Mouse (Mus musculus) kidney, embryonic 14.5 days (tissue): ENCODE results near the gene Gm9513. TPM values are rescaled to one million over a fixed set of nuclear protein-coding genes. Genes with fewer than 3 reads are reported as not detected.

ENCODE experiments used
- ATAC-seq: fragments of 200-750 bp; cut with Nextera tagmentation; 2 replicates; pipeline ENCODE4 v1.8.0; 2017; ENCODE audit warnings: moderate number of reproducible peaks, mild to moderate bottlenecking, moderate TSS enrichment, moderate library complexity; ENCODE audit not compliant: low FRiP score, low TSS enrichment
- H3K27ac ChIP-seq: fragments of 300-500 bp; sonication (generic); 2 replicates; pipeline ENCODE4 v1.5.1; 2014; ENCODE audit warnings: low read depth, mild to moderate bottlenecking, low read length, moderate library complexity, mixed read lengths
- H3K27me3 ChIP-seq: fragments of 300-500 bp; sonication (generic); 2 replicates; pipeline ENCODE4 v1.6.1; 2014; ENCODE audit warnings: mild to moderate bottlenecking, low read length; ENCODE audit not compliant: control insufficient read depth, insufficient read depth
- H3K36me3 ChIP-seq: fragments of 300-500 bp; sonication (generic); 2 replicates; pipeline ENCODE4 v1.6.1; 2014; ENCODE audit warnings: low read length, mixed read lengths; ENCODE audit not compliant: control insufficient read depth, insufficient read depth
- H3K4me1 ChIP-seq: fragments of 300-500 bp; sonication (generic); 2 replicates; pipeline ENCODE4 v1.6.1; 2014; ENCODE audit warnings: low read length, mixed read lengths; ENCODE audit not compliant: control insufficient read depth, insufficient read depth
- H3K4me2 ChIP-seq: fragments of 300-500 bp; sonication (generic); replicated peaks from 2 replicates; pipeline ENCODE4 v1.6.1; 2014; ENCODE audit warnings: low read depth, mild to moderate bottlenecking, low read length
- H3K4me3 ChIP-seq: fragments of 300-500 bp; sonication (generic); 2 replicates; pipeline ENCODE4 v1.5.1; 2014; ENCODE audit warnings: mild to moderate bottlenecking, low read length
- H3K9ac ChIP-seq: fragments of 300-500 bp; sonication (generic); 2 replicates; pipeline ENCODE4 v1.6.1; 2014; ENCODE audit warnings: low read depth, mild to moderate bottlenecking, low read length, moderate library complexity
- H3K9me3 ChIP-seq: fragments of 300-500 bp; sonication (generic); 2 replicates; pipeline ENCODE4 v1.6.1; 2016; ENCODE audit warnings: low read length; ENCODE audit not compliant: control insufficient read depth
- WGBS: fragments of 180-500 bp; shearing (Covaris S2); extraction: QIAGEN DNeasy Blood & Tissue Kit; methylation state at CpG from one replicate; pipeline ENCODE4 v1.1.7; 2014; 5-methylcytosine and 5-hydroxymethylcytosine counted together
- polyA plus RNA-seq: library from polyadenylated mRNA; unstranded; fragments of >200 nt; fragmentation: Nextera tagmentation; extraction: Ambion mirVana; gene quantifications from 2 replicates; pipeline ENCODE4 v1.2.1, GENCODE M21; 2014

The Gm9513 gene
- polyA plus RNA-seq, result not detected in 2 replicates

DNA sequence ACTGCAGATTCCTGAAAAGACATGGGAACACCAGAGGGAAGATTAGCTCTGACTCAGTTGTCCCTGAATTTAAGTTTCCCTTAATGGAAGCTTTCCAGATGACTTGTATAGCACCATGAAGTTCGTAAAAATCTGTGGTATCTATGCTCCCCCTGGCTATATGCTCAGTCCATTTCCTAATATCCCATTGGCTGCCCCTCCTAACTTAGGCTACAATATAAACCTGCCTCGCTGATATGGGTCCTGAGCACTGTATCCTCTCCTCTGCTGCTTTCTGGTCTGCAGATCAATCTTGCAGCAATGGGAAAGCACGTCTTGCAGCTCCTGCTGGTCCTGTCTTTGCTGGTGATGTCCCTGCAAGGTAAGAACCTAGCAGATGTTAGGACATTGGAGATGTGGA is at the start of gene Gm9513:
Gene Gm9513, plus strand, starts transcription at position 301 of the 400 bp plus-strand sequence.
- H3K27me3 ChIP-seq, result no peaks in the 10 kb centered on the region
- H3K27ac ChIP-seq, result no peak within 1 kb of the TSS
- no peak within 1 kb of the TSS for H3K4me2 ChIP-seq
- H3K4me3 ChIP-seq, result no peak within 1 kb of the TSS
- H3K9me3 ChIP-seq, result peaks cover 4% of the 10 kb centered on the region; the same call in 1 of the 2 replicates
- ATAC-seq, result no peak
- no peaks in the 10 kb centered on the region for H3K4me1 ChIP-seq
- no peaks in the 10 kb centered on the region for H3K36me3 ChIP-seq
- WGBS, result 66% methylated on average over 3 of the region's 3 CpGs
- H3K9ac ChIP-seq, result no peak within 1 kb of the TSS

GRCm38 (mm10) chr9:36431584-36431983 is 43.9 kb upstream of the Gm9513 start, which contains the start of gene Gm7257:
Gm7257 (plus strand) TSS chr9:36431884.
- Histone ChIP-seq H3K4me3 (no peak within 1 kb of the TSS), H3K36me3 (no peaks in the 10 kb centered on the region), H3K4me1 (no peaks in the 10 kb centered on the region), H3K27me3 (no peaks in the 10 kb centered on the region), H3K9me3 (no peaks in the 10 kb centered on the region), H3K27ac (no peak within 1 kb of the TSS), H3K4me2 (no peak within 1 kb of the TSS), H3K9ac (no peak within 1 kb of the TSS)
- WGBS, result 81% methylated on average over 4 of the region's 4 CpGs
- ATAC-seq, result no peak

DNA sequence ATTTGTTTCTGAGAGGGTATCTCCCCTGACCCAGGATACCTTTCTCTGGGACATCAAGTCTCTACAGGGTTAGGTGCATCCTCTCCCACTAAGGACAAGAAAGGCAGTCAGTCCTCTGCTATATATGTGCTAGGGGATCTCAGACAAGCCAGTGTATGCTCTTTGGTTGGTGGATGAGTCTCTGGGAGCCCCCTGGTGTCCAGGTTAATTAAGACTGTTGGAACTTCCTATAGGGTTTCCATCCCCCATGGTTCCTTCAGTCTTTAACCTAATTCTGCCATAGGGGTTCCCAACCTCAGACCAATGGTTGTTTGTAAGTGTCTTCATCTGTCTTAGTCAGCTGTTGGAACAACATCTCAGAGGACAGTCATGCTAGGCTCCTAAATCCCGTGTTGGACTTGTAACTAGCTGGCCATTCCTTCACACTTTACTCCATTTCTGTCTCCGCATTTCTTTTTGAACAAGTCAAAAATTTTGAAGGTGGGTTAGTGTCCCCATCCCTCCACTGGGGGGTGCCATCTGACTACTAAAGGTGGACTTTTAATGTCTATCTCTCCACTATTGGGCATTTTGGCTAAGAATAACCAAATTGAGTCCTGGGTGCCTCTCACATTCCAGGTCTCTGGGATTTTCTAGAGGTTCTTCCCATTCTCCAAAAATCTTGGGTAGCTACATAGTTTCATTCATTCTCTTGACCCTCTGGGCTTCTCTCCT is 40.2 kb upstream of the Gm9513 start:
- H3K9ac ChIP-seq, result no peak overlapping the region
- no peak overlapping the region for H3K4me2 ChIP-seq
- H3K27ac ChIP-seq, result no peak overlapping the region
- WGBS, result 37% methylated on average over 2 of the region's 2 CpGs
- no peak overlapping the region for H3K4me3 ChIP-seq
- no peaks in the 10 kb centered on the region for H3K4me1 ChIP-seq
- no peak for ATAC-seq
- no peaks in the 10 kb centered on the region for H3K27me3 ChIP-seq
- H3K36me3 ChIP-seq, result no peaks in the 10 kb centered on the region
- no peaks in the 10 kb centered on the region for H3K9me3 ChIP-seq

GRCm38 (mm10) chr9:36494501-36495220 is 19.2 kb downstream of the Gm9513 start:
- no peak for ATAC-seq
- WGBS, result 87% methylated on average over 4 of the region's 4 CpGs
- Histone ChIP-seq H3K9me3 (peaks cover 4% of the 10 kb centered on the region), H3K4me1 (no peaks in the 10 kb centered on the region), H3K4me3 (no peak overlapping the region), H3K4me2 (no peak overlapping the region), H3K27ac (no peak overlapping the region), H3K36me3 (no peaks in the 10 kb centered on the region), H3K9ac (no peak overlapping the region), H3K27me3 (no peaks in the 10 kb centered on the region)

DNA sequence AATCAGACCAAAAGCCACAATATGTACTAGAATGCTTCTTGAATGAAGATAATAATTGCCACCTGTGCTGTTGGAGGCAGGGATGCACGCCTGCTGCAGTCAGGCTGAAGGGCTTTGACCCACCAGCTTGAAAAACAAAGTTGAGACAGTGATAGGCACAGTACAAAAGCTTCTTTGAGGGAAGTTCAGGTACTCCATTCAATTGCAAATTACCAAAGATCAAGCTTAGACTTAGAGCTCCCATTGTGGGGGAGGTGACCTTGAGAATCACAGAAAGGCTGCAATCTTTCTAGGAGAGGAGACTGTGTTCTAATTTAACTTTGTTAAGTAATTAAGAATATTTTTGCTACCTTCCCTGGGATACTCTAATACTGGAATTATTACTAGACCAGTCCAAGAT is 20.4 kb downstream of the Gm9513 start:
- 58% methylated on average over 1 of the region's 1 CpGs for WGBS

DNA sequence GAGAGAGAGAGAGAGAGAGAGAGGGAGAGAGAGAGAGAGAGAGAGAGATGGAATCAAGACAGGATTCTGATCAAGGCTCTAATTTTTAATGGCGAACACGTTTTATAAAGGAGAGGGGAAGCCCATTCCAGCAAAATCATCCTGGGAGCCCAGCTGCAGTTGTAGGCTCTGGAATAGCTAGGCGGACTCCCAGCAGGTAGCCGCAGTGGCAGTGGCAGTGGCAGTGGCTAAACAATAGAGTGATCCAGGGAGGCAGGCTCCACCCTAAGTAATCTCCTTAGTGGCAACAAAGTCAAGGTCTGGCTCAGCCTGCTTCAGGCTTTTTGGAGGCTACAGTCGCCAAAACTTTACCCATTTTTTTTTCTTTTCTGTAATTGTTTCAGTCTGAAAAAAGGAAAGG is 28.8 kb downstream of the Gm9513 start:
- H3K9ac ChIP-seq, result no peak overlapping the region
- H3K27ac ChIP-seq, result no peak overlapping the region
- no peaks in the 10 kb centered on the region for H3K36me3 ChIP-seq
- H3K4me2 ChIP-seq, result no peak overlapping the region
- peaks cover 13% of the 10 kb centered on the region for H3K9me3 ChIP-seq
- WGBS, result 78% methylated on average over 5 of the region's 5 CpGs
- ATAC-seq, result no peak
- H3K27me3 ChIP-seq, result no peaks in the 10 kb centered on the region
- H3K4me1 ChIP-seq, result no peaks in the 10 kb centered on the region
- H3K4me3 ChIP-seq, result no peak overlapping the region

More for the DNA sequence above, 20.4 kb downstream of the Gm9513 start:
- Histone ChIP-seq H3K27ac (no peak overlapping the region), H3K4me2 (no peak overlapping the region), H3K4me3 (no peak overlapping the region), H3K36me3 (no peaks in the 10 kb centered on the region), H3K9me3 (peaks cover 4% of the 10 kb centered on the region), H3K27me3 (no peaks in the 10 kb centered on the region), H3K9ac (no peak overlapping the region), H3K4me1 (no peaks in the 10 kb centered on the region)
- ATAC-seq, result no peak

Other genes starting within 250 kb of the Gm9513 start
- gene Gm7257, start 43.8 kb upstream of the Gm9513 start, polyA plus RNA-seq, result not detected in 2 replicates
- not detected in 2 replicates for gene Gm5615, start 66.3 kb downstream of the Gm9513 start, polyA plus RNA-seq
- not detected in 2 replicates for gene Gm17689, start 107.0 kb downstream of the Gm9513 start, polyA plus RNA-seq
- gene A630095E13Rik, start 167.7 kb downstream of the Gm9513 start, polyA plus RNA-seq, result not detected in 2 replicates
- not detected in 2 replicates for gene Acrv1, start 217.6 kb downstream of the Gm9513 start, polyA plus RNA-seq